Mouse (Mus musculus): ENCODE results near the gene Rft1. TPM values are rescaled to one million over a fixed set of nuclear protein-coding genes. Genes with fewer than 3 reads are reported as not detected.

The Rft1 gene
- 10 to 100 TPM; 10.1 to 10.2 TPM for total RNA-seq (2021)

GRCm38 (mm10) chr14:30653943-30654659, at the start of gene Rft1:
Rft1 (plus strand) TSS chr14:30654360.
- intact Hi-C loops (cut with DNase I), result no loop called here
- peak; percentile 99 to 100 for DNase-seq

- intact Hi-C loops (cut with DNase I), result no loop called here
These were observed 47.3 kb upstream of the Rft1 start for GRCm38 (mm10) chr14:30606817-30607216.

GRCm38 (mm10) chr14:30607696-30608095, 46.5 kb upstream of the Rft1 start:
- intact Hi-C loops (cut with DNase I), result no loop called here
- DNase-seq, result no peak

More at GRCm38 (mm10) chr14:30606817-30607216, 47.3 kb upstream of the Rft1 start:
- no peak for DNase-seq

GRCm38 (mm10) chr14:30608176-30608575, 46.0 kb upstream of the Rft1 start:
- DNase-seq, result no peak
- intact Hi-C loops (cut with DNase I), result no loop called here

- intact Hi-C loops (cut with DNase I), result no loop called here
- DNase-seq, result no peak
These were observed 44.7 kb upstream of the Rft1 start for GRCm38 (mm10) chr14:30609499-30609898.

- DNase-seq, result no peak
- intact Hi-C loops (cut with DNase I), result no loop called here
These were observed 43.9 kb upstream of the Rft1 start for GRCm38 (mm10) chr14:30610304-30610703.

- no peak for DNase-seq
- intact Hi-C loops (cut with DNase I), result no loop called here
These were observed 43.2 kb upstream of the Rft1 start for GRCm38 (mm10) chr14:30610940-30611339.

- peak; percentile 75 to 91 for DNase-seq
- intact Hi-C loops (cut with DNase I), result no loop called here
These were observed 41.6 kb upstream of the Rft1 start for GRCm38 (mm10) chr14:30612523-30612922.

- DNase-seq, result no peak
- intact Hi-C loops (cut with DNase I), result no loop called here
These were observed 41.0 kb upstream of the Rft1 start for GRCm38 (mm10) chr14:30612962-30613715.

GRCm38 (mm10) chr14:30616751-30617150, 37.4 kb upstream of the Rft1 start:
- DNase-seq, result no peak
- intact Hi-C loops (cut with DNase I), result no loop called here

GRCm38 (mm10) chr14:30618746-30619275, 35.3 kb upstream of the Rft1 start:
- intact Hi-C loops (cut with DNase I), result no loop called here

GRCm38 (mm10) chr14:30619982-30620578, 34.1 kb upstream of the Rft1 start:
- intact Hi-C loops (cut with DNase I), result no loop called here

More at GRCm38 (mm10) chr14:30618746-30619275, 35.3 kb upstream of the Rft1 start:
- no peak for DNase-seq

GRCm38 (mm10) chr14:30622130-30622529, 32.0 kb upstream of the Rft1 start:
- intact Hi-C loops (cut with DNase I), result no loop called here
- no peak for DNase-seq

More at GRCm38 (mm10) chr14:30619982-30620578, 34.1 kb upstream of the Rft1 start:
- no peak for DNase-seq

- no peak for DNase-seq
- intact Hi-C loops (cut with DNase I), result no loop called here
These were observed 31.6 kb upstream of the Rft1 start for GRCm38 (mm10) chr14:30622556-30622955.

GRCm38 (mm10) chr14:30624277-30624721, 29.9 kb upstream of the Rft1 start:
- intact Hi-C loops (cut with DNase I), result no loop called here
- DNase-seq, result no peak

GRCm38 (mm10) chr14:30625131-30625807, 28.9 kb upstream of the Rft1 start:
- intact Hi-C loops (cut with DNase I), result no loop called here
- peak; percentile 55 to 61 for DNase-seq

- intact Hi-C loops (cut with DNase I), result no loop called here
- peak; percentile 85 to 86 for DNase-seq
These were observed 28.1 kb upstream of the Rft1 start, which contains the start of gene Prkcd for GRCm38 (mm10) chr14:30625856-30626726. Prkcd (minus strand) TSS chr14:30626210.

- no peak for DNase-seq
- intact Hi-C loops (cut with DNase I), result no loop called here
These were observed 27.1 kb upstream of the Rft1 start for GRCm38 (mm10) chr14:30626756-30627742.
